Mouse (Mus musculus): Measurements from ENCODE around the gene Dgkg.

The Dgkg gene

GRCm38 (mm10) chr16:22436106-22436505, 220.9 kb downstream of the Dgkg start:
- no peak for DNase-seq (ENCODE audit: low spot score)

GRCm38 (mm10) chr16:22434530-22434929, 222.5 kb downstream of the Dgkg start:
- DNase-seq (ENCODE audit: low spot score): peak; percentile 85

- peak; percentile 37 for DNase-seq (ENCODE audit: low spot score)
Measured at GRCm38 (mm10) chr16:22433944-22434343, 223.1 kb downstream of the Dgkg start.

- DNase-seq (ENCODE audit: low spot score): no peak
Measured at GRCm38 (mm10) chr16:22431773-22432172, 225.2 kb downstream of the Dgkg start.

GRCm38 (mm10) chr16:22431335-22431734, 225.7 kb downstream of the Dgkg start:
- no peak for DNase-seq (ENCODE audit: low spot score)

GRCm38 (mm10) chr16:22430211-22430951, 226.6 kb downstream of the Dgkg start:
- peak; percentile 67 for DNase-seq (ENCODE audit: low spot score)

- no peak for DNase-seq (ENCODE audit: low spot score)
Measured at GRCm38 (mm10) chr16:22429377-22429776, 227.6 kb downstream of the Dgkg start.

GRCm38 (mm10) chr16:22428853-22429341, 228.1 kb downstream of the Dgkg start:
- DNase-seq (ENCODE audit: low spot score): peak; percentile 82

- no peak for DNase-seq (ENCODE audit: low spot score)
Measured at GRCm38 (mm10) chr16:22426866-22427265, 230.2 kb downstream of the Dgkg start.

- peak; percentile 25 for DNase-seq (ENCODE audit: low spot score)
Measured at GRCm38 (mm10) chr16:22422256-22422655, 234.8 kb downstream of the Dgkg start.
